In genomic region chr5:99202074-99202837, GRCm38 (mm10) we compare ENCODE assay signal across 8 mouse cellular contexts.
DNase-seq lines count a peak whose midpoint lies in the region; ATAC-seq and TF ChIP-seq lines count a peak whose summit lies in the region.

No protein-coding gene starts in this region.

- no peaks in the 10 kb centered on the region for H3K9me3 ChIP-seq in intestine, embryonic 15.5 days

- peak; percentile 76; the same call in 1 of the 2 replicates for TF ChIP-seq CTCF in small intestine, adult 2 months (IDR thresholded peaks at IDR 0.05; ENCODE audit: extremely low read depth, insufficient read length, insufficient replicate concordance, low read depth, low read length)

- DNase-seq in heart, adult 11 months: peak; percentile 91
- DNase-seq in heart, postnatal 25 days (ENCODE audit: low spot score): no peak
- peak; percentile 73 for DNase-seq in cerebellum, adult 9-10 months
- peak; percentile 67 to 75 for DNase-seq in frontal cortex, postnatal 36 days (ENCODE audit: low spot score in 2 of 2)
- DNase-seq in left cerebral cortex, postnatal 25 days (ENCODE audit: low spot score in 2 of 2): peak; percentile 67 to 78

- intact Hi-C loops in heart, postnatal 25 days (cut with DNase I): loop anchor here (1.0 to 10.0 kb wide), 4 partner anchors 46 to 698 kb away; partner anchors contain the start of gene Rasgef1b
- intact Hi-C loops in left cerebral cortex, postnatal 25 days (cut with DNase I): loop anchor here (1.0 to 10.0 kb wide), 4 partner anchors 377 to 833 kb away; partner anchors contain the start of genes Enoph1 and Hnrnpdl

- peak overlapping the region; percentile 48 for H3K4me2 ChIP-seq in intestine, embryonic 15.5 days (replicated peaks)

- 0 out of 2 replicates have a peak, but pooled peaks cover 3% of the 10 kb centered on the region for H3K27me3 ChIP-seq in intestine, embryonic 15.5 days (replicated peaks)
- H3K27me3 ChIP-seq in small intestine, adult 2 months (ENCODE audit: control insufficient read depth, insufficient read depth, low read length): no peaks in the 10 kb centered on the region

- no peak for TF ChIP-seq POLR2A in small intestine, adult 2 months (IDR thresholded peaks at IDR 0.05; ENCODE audit: low read depth, low read length)

- H3K27ac ChIP-seq in intestine, embryonic 15.5 days: no peak overlapping the region
- H3K27ac ChIP-seq in small intestine, adult 2 months (ENCODE audit: insufficient read depth, low read depth, low read length): no peak overlapping the region

- no peak overlapping the region for H3K9ac ChIP-seq in intestine, embryonic 15.5 days

- peak; percentile 56; the same call in 1 of the 2 replicates for ATAC-seq in intestine, embryonic 15.5 days
- peak; percentile 68 for ATAC-seq in megakaryocyte-erythroid progenitor cell, adult 5-6 weeks (replicated peaks; ENCODE audit: low FRiP score, low TSS enrichment, poor library complexity, severe bottlenecking)

- H3K4me1 ChIP-seq in intestine, embryonic 15.5 days (replicated peaks): no peaks in the 10 kb centered on the region; the same call in 1 of the 2 replicates
- H3K4me1 ChIP-seq in small intestine, adult 2 months (ENCODE audit: control insufficient read depth, insufficient read depth, insufficient read length, low read length): no peaks in the 10 kb centered on the region

- no peak overlapping the region for H3K4me3 ChIP-seq in intestine, embryonic 15.5 days (replicated peaks)
- H3K4me3 ChIP-seq in small intestine, adult 2 months (ENCODE audit: low read depth, low read length): no peak overlapping the region

- no peaks in the 10 kb centered on the region for H3K36me3 ChIP-seq in intestine, embryonic 15.5 days
- no peaks in the 10 kb centered on the region for H3K36me3 ChIP-seq in small intestine, adult 2 months (ENCODE audit: control insufficient read depth, insufficient read depth, low read length)

- 57% methylated on average over 15 of the region's 15 CpGs for WGBS in intestine, embryonic 15.5 days
- 44% methylated on average over 15 of the region's 15 CpGs for WGBS in small intestine, adult 2 months
